Mouse (Mus musculus): ENCODE measurements around the gene Nedd9.

- TF ChIP-seq POLR2A (IDR thresholded peaks at IDR 0.05; ENCODE audit: low read depth, low read length) (no peak), CTCF (conservative IDR thresholded peaks at IDR 0.05; ENCODE audit: insufficient read depth, insufficient read length, low read depth, low read length) (no peak)
Observed at GRCm38 (mm10) chr13:41490282-41490681, 3.1 kb upstream of the Nedd9 start.

Measured in kidney, adult 2 months (tissue).